Mouse (Mus musculus): ENCODE data around the gene Nckap5. TPM values are rescaled to one million over a fixed set of nuclear protein-coding genes. Genes with fewer than 3 reads are reported as not detected.

Nckap5 gene
- polyA plus RNA-seq, 1 experiment from 2014 or later = 35.6 TPM

- Histone ChIP-seq H3K27me3 (ENCODE audit: low read depth, poor library complexity, severe bottlenecking) (peaks cover 54% of the 10 kb centered on the region), H3K27ac (replicated peaks) (0 out of 2 replicates have a peak overlapping the region, but pooled peaks have one; percentile 28), H3K4me3 (no peak overlapping the region), H3K36me3 (no peaks in the 10 kb centered on the region), H3K4me1 (peaks cover 55% of the 10 kb centered on the region), H3K9me3 (replicated peaks) (no peaks in the 10 kb centered on the region)
- 40% methylated on average over 2 of the region's 2 CpGs for WGBS
- no peak for DNase-seq (ENCODE audit: low spot score)
Measured at GRCm38 (mm10) chr1:126760386-126760785, 70.2 kb downstream of the Nckap5 start.

- Histone ChIP-seq H3K27ac (replicated peaks) (peak overlapping the region; percentile 33; the same call in 1 of the 2 replicates), H3K4me1 (peaks cover 39% of the 10 kb centered on the region), H3K36me3 (no peaks in the 10 kb centered on the region), H3K4me3 (no peak overlapping the region), H3K9me3 (replicated peaks) (no peaks in the 10 kb centered on the region), H3K27me3 (ENCODE audit: low read depth, poor library complexity, severe bottlenecking) (peaks cover 22% of the 10 kb centered on the region)
- 83% methylated on average over 5 of the region's 5 CpGs for WGBS
- DNase-seq (ENCODE audit: low spot score) = no peak
Measured at GRCm38 (mm10) chr1:126755682-126756081, 74.9 kb downstream of the Nckap5 start.

- no peak overlapping the region for H3K4me3 ChIP-seq
- no peak for DNase-seq (ENCODE audit: low spot score)
- H3K9me3 ChIP-seq (replicated peaks) = 0 out of 2 replicates have a peak, but pooled peaks cover 4% of the 10 kb centered on the region
- H3K27me3 ChIP-seq (ENCODE audit: low read depth, poor library complexity, severe bottlenecking) = peaks cover 4% of the 10 kb centered on the region; the same call in 1 of the 2 replicates
- peak overlapping the region; percentile 38; the same call in 1 of the 2 replicates for H3K27ac ChIP-seq (replicated peaks)
- no peaks in the 10 kb centered on the region for H3K36me3 ChIP-seq
- H3K4me1 ChIP-seq = peaks cover 39% of the 10 kb centered on the region
Measured at GRCm38 (mm10) chr1:126753611-126754010, 77.0 kb downstream of the Nckap5 start.

GRCm38 (mm10) chr1:126752247-126753037 is 78.2 kb downstream of the Nckap5 start:
- WGBS = 85% methylated on average over 13 of the region's 13 CpGs
- Histone ChIP-seq H3K9me3 (replicated peaks) (0 out of 2 replicates have a peak, but pooled peaks cover 4% of the 10 kb centered on the region), H3K4me3 (no peak overlapping the region), H3K27ac (replicated peaks) (peak overlapping the region; percentile 50; the same call in 1 of the 2 replicates), H3K4me1 (peaks cover 42% of the 10 kb centered on the region), H3K27me3 (ENCODE audit: low read depth, poor library complexity, severe bottlenecking) (peaks cover 4% of the 10 kb centered on the region; the same call in 1 of the 2 replicates), H3K36me3 (no peaks in the 10 kb centered on the region)
- no peak for DNase-seq (ENCODE audit: low spot score)

- Histone ChIP-seq H3K27ac (replicated peaks) (peak overlapping the region; percentile 64; the same call in 1 of the 2 replicates), H3K9me3 (replicated peaks) (0 out of 2 replicates have a peak, but pooled peaks cover 4% of the 10 kb centered on the region), H3K4me3 (no peak overlapping the region), H3K27me3 (ENCODE audit: low read depth, poor library complexity, severe bottlenecking) (peaks cover 4% of the 10 kb centered on the region; the same call in 1 of the 2 replicates), H3K4me1 (peaks cover 54% of the 10 kb centered on the region), H3K36me3 (no peaks in the 10 kb centered on the region)
- DNase-seq (ENCODE audit: low spot score) = no peak
- WGBS = 68% methylated on average over 6 of the region's 6 CpGs
Measured at GRCm38 (mm10) chr1:126751137-126751536, 79.5 kb downstream of the Nckap5 start.

GRCm38 (mm10) chr1:126750156-126750555 is 80.4 kb downstream of the Nckap5 start:
- H3K27ac ChIP-seq (replicated peaks) = peak overlapping the region; percentile 64; the same call in 1 of the 2 replicates
- H3K27me3 ChIP-seq (ENCODE audit: low read depth, poor library complexity, severe bottlenecking) = no peaks in the 10 kb centered on the region
- no peaks in the 10 kb centered on the region for H3K36me3 ChIP-seq
- H3K4me3 ChIP-seq = no peak overlapping the region
- DNase-seq (ENCODE audit: low spot score) = no peak
- H3K4me1 ChIP-seq = peaks cover 57% of the 10 kb centered on the region
- H3K9me3 ChIP-seq (replicated peaks) = 0 out of 2 replicates have a peak, but pooled peaks cover 4% of the 10 kb centered on the region
- 96% methylated on average over 3 of the region's 3 CpGs for WGBS

GRCm38 (mm10) chr1:126747914-126748313 is 82.7 kb downstream of the Nckap5 start:
- H3K27ac ChIP-seq (replicated peaks) = peak overlapping the region; percentile 82; the same call in 1 of the 2 replicates
- H3K27me3 ChIP-seq (ENCODE audit: low read depth, poor library complexity, severe bottlenecking) = no peaks in the 10 kb centered on the region
- no peaks in the 10 kb centered on the region for H3K36me3 ChIP-seq
- DNase-seq (ENCODE audit: low spot score) = no peak
- peaks cover 63% of the 10 kb centered on the region for H3K4me1 ChIP-seq
- H3K4me3 ChIP-seq = no peak overlapping the region
- H3K9me3 ChIP-seq (replicated peaks) = 0 out of 2 replicates have a peak, but pooled peaks cover 4% of the 10 kb centered on the region
- 81% methylated on average over 4 of the region's 4 CpGs for WGBS

GRCm38 (mm10) chr1:126745482-126746136 is 85.0 kb downstream of the Nckap5 start:
- 21% methylated on average over 4 of the region's 4 CpGs for WGBS
- peak; percentile 86 for DNase-seq (ENCODE audit: low spot score)
- Histone ChIP-seq H3K9me3 (replicated peaks) (0 out of 2 replicates have a peak, but pooled peaks cover 4% of the 10 kb centered on the region), H3K4me3 (no peak overlapping the region; the same call in 1 of the 2 replicates), H3K27ac (replicated peaks) (peak overlapping the region; percentile 87), H3K36me3 (no peaks in the 10 kb centered on the region), H3K27me3 (ENCODE audit: low read depth, poor library complexity, severe bottlenecking) (no peaks in the 10 kb centered on the region), H3K4me1 (peaks cover 41% of the 10 kb centered on the region)

GRCm38 (mm10) chr1:126744631-126745305 is 85.8 kb downstream of the Nckap5 start:
- Histone ChIP-seq H3K27me3 (ENCODE audit: low read depth, poor library complexity, severe bottlenecking) (no peaks in the 10 kb centered on the region), H3K9me3 (replicated peaks) (no peaks in the 10 kb centered on the region), H3K4me3 (no peak overlapping the region), H3K4me1 (peaks cover 46% of the 10 kb centered on the region), H3K27ac (replicated peaks) (peak overlapping the region; percentile 87), H3K36me3 (no peaks in the 10 kb centered on the region)
- no peak for DNase-seq (ENCODE audit: low spot score)
- 59% methylated on average over 14 of the region's 14 CpGs for WGBS

- 3% methylated on average over 12 of the region's 12 CpGs for WGBS
- DNase-seq (ENCODE audit: low spot score) = no peak
- H3K27me3 ChIP-seq (ENCODE audit: low read depth, poor library complexity, severe bottlenecking) = peaks cover 18% of the 10 kb centered on the region
- H3K36me3 ChIP-seq = peaks cover 5% of the 10 kb centered on the region; the same call in 1 of the 2 replicates
- H3K9me3 ChIP-seq (replicated peaks) = no peaks in the 10 kb centered on the region
- H3K4me1 ChIP-seq = peaks cover 60% of the 10 kb centered on the region
- H3K27ac ChIP-seq (replicated peaks) = peak overlapping the region; percentile 92
- peak overlapping the region; percentile 65 for H3K4me3 ChIP-seq
Measured at GRCm38 (mm10) chr1:126738291-126738640, 92.3 kb downstream of the Nckap5 start.

- peaks cover 18% of the 10 kb centered on the region for H3K27me3 ChIP-seq (ENCODE audit: low read depth, poor library complexity, severe bottlenecking)
- WGBS = 4% methylated on average over 18 of the region's 18 CpGs
Measured at GRCm38 (mm10) chr1:126737554-126738290, 92.9 kb downstream of the Nckap5 start.

GRCm38 (mm10) chr1:126731691-126732090 is 98.9 kb downstream of the Nckap5 start:
- Histone ChIP-seq H3K4me3 (no peak overlapping the region), H3K9me3 (replicated peaks) (no peaks in the 10 kb centered on the region), H3K27me3 (ENCODE audit: low read depth, poor library complexity, severe bottlenecking) (peaks cover 13% of the 10 kb centered on the region), H3K36me3 (peaks cover 49% of the 10 kb centered on the region), H3K27ac (replicated peaks) (no peak overlapping the region), H3K4me1 (peaks cover 58% of the 10 kb centered on the region)
- no peak for DNase-seq (ENCODE audit: low spot score)

More at GRCm38 (mm10) chr1:126737554-126738290, 92.9 kb downstream of the Nckap5 start:
- Histone ChIP-seq H3K4me1 (peaks cover 63% of the 10 kb centered on the region), H3K4me3 (peak overlapping the region; percentile 65), H3K27ac (replicated peaks) (peak overlapping the region; percentile 92), H3K9me3 (replicated peaks) (no peaks in the 10 kb centered on the region), H3K36me3 (peaks cover 11% of the 10 kb centered on the region)
- peak; percentile 66 for DNase-seq (ENCODE audit: low spot score)

Data from midbrain, embryonic 10.5 days (tissue).